Mouse (Mus musculus): Measurements from ENCODE around the gene Pfpl.

- TF ChIP-seq CTCF (IDR thresholded peaks at IDR 0.05; ENCODE audit: low read depth) (no peak), EP300 (IDR thresholded peaks at IDR 0.05; ENCODE audit: low read depth) (no peak)
Measured at GRCm38 (mm10) chr19:12462851-12463721, 35.4 kb downstream of the Pfpl start.

Measured in liver, postnatal 0 days (tissue).